Mouse (Mus musculus) intestine, embryonic 14.5 days (tissue): ENCODE measurements at regions not wholly inside any gene's neighbourhood (a gene's known extent, or its start where the extent isn't known, plus 50 kb on each side); places are given as distances from the start of the nearest gene placed in this dataset.
"Not testable (repeated sequence)": the region's sequence is repeated elsewhere in the genome, so short reads cannot be mapped to it uniquely, and the experiment has no call there.

Experiments
- ATAC-seq: fragments of 200-750 bp; cut with Nextera tagmentation; replicated peaks from 2 replicates; pipeline ENCODE4 v1.8.0; 2017; ENCODE audit warnings: low read depth, moderate number of reproducible peaks, moderate TSS enrichment, moderate library complexity; ENCODE audit not compliant: low FRiP score, low TSS enrichment
- DNase-seq: peaks from one replicate; pipeline ENCODE4 v3.0.0-alpha.2; 2018; ENCODE audit warnings: low spot score
- H3K27ac ChIP-seq: fragments of 300-500 bp; sonication (generic); 2 replicates; pipeline ENCODE4 v1.5.1; 2014; ENCODE audit warnings: low read depth, mild to moderate bottlenecking, control low read depth
- H3K27me3 ChIP-seq: fragments of 300-500 bp; sonication (generic); replicated peaks from 2 replicates; pipeline ENCODE4 v1.6.1; 2014; ENCODE audit warnings: low read length, control low read depth; ENCODE audit not compliant: control insufficient read depth, insufficient read depth
- H3K36me3 ChIP-seq: fragments of 300-500 bp; sonication (generic); 2 replicates; pipeline ENCODE4 v1.6.1; 2014; ENCODE audit warnings: low read length, control low read depth; ENCODE audit not compliant: control insufficient read depth, insufficient read depth
- H3K4me1 ChIP-seq: fragments of 300-500 bp; sonication (generic); replicated peaks from 2 replicates; pipeline ENCODE4 v1.6.1; 2014; ENCODE audit warnings: low read length, control low read depth, mixed read lengths; ENCODE audit not compliant: control insufficient read depth, insufficient read depth
- H3K4me2 ChIP-seq: fragments of 300-500 bp; sonication (generic); 2 replicates; pipeline ENCODE4 v1.6.1; 2014; ENCODE audit warnings: low read length
- H3K4me3 ChIP-seq: fragments of 300-500 bp; sonication (generic); 2 replicates; pipeline ENCODE4 v1.5.1; 2014; ENCODE audit warnings: low read depth, low read length, control low read depth, mixed read lengths
- H3K9ac ChIP-seq: fragments of 300-500 bp; sonication (generic); 2 replicates; pipeline ENCODE4 v1.6.1; 2014; ENCODE audit warnings: mild to moderate bottlenecking, low read length
- H3K9me3 ChIP-seq: fragments of 300-500 bp; sonication (generic); 2 replicates; pipeline ENCODE4 v1.6.1; 2016; ENCODE audit warnings: low read length, control low read depth; ENCODE audit not compliant: control insufficient read depth
- WGBS: fragments of 180-500 bp; shearing (Covaris S2); extraction: QIAGEN DNeasy Blood & Tissue Kit; methylation state at CpG from one replicate; pipeline ENCODE4 v1.1.7; 2014; 5-methylcytosine and 5-hydroxymethylcytosine counted together

- Histone ChIP-seq H3K27me3 (no peaks in the 10 kb centered on the region), H3K4me3 (no peak overlapping the region), H3K9me3 (no peaks in the 10 kb centered on the region), H3K4me2 (no peak overlapping the region), H3K36me3 (no peaks in the 10 kb centered on the region), H3K9ac (no peak overlapping the region), H3K27ac (no peak overlapping the region), H3K4me1 (no peaks in the 10 kb centered on the region)
- WGBS: 40% methylated on average over 1 of the region's 1 CpGs
- DNase-seq: no peak
- ATAC-seq: no peak
These were observed 1071.7 kb downstream of the Diaph3 start for GRCm38 (mm10) chr14:86069329-86069728.

- WGBS: 88% methylated on average over 1 of the region's 1 CpGs
- Histone ChIP-seq H3K9me3 (no peaks in the 10 kb centered on the region), H3K4me2 (no peak overlapping the region)
These were observed 1073.3 kb downstream of the Diaph3 start for GRCm38 (mm10) chr14:86067743-86068142.

GRCm38 (mm10) chr14:86063620-86063943, 1077.5 kb downstream of the Diaph3 start:
- H3K36me3 ChIP-seq: no peaks in the 10 kb centered on the region
- no peaks in the 10 kb centered on the region for H3K4me1 ChIP-seq
- H3K9me3 ChIP-seq: no peaks in the 10 kb centered on the region
- no peak overlapping the region for H3K4me3 ChIP-seq
- H3K4me2 ChIP-seq: no peak overlapping the region
- 73% methylated on average over 3 of the region's 3 CpGs for WGBS
- DNase-seq: no peak
- no peaks in the 10 kb centered on the region for H3K27me3 ChIP-seq
- no peak for ATAC-seq
- no peak overlapping the region for H3K9ac ChIP-seq
- no peak overlapping the region for H3K27ac ChIP-seq

More at GRCm38 (mm10) chr14:86067743-86068142, 1073.3 kb downstream of the Diaph3 start:
- no peak overlapping the region for H3K9ac ChIP-seq
- H3K4me1 ChIP-seq: no peaks in the 10 kb centered on the region
- ATAC-seq (no peak), DNase-seq (no peak)
- no peaks in the 10 kb centered on the region for H3K27me3 ChIP-seq
- no peak overlapping the region for H3K4me3 ChIP-seq
- no peak overlapping the region for H3K27ac ChIP-seq
- no peaks in the 10 kb centered on the region for H3K36me3 ChIP-seq

- Histone ChIP-seq H3K36me3 (no peaks in the 10 kb centered on the region), H3K9me3 (no peaks in the 10 kb centered on the region), H3K9ac (no peak overlapping the region), H3K4me1 (no peaks in the 10 kb centered on the region), H3K4me3 (no peak overlapping the region), H3K4me2 (no peak overlapping the region), H3K27me3 (no peaks in the 10 kb centered on the region), H3K27ac (no peak overlapping the region)
- no peak for DNase-seq
- 69% methylated on average over 11 of the region's 11 CpGs for WGBS
- no peak for ATAC-seq
These were observed 1078.0 kb downstream of the Diaph3 start for GRCm38 (mm10) chr14:86062885-86063619.

- no peak for ATAC-seq
- H3K9me3 ChIP-seq: no peaks in the 10 kb centered on the region
- no peak overlapping the region for H3K4me3 ChIP-seq
- no peak overlapping the region for H3K27ac ChIP-seq
- H3K4me2 ChIP-seq: no peak overlapping the region
- 35% methylated on average over 4 of the region's 4 CpGs for WGBS
- no peaks in the 10 kb centered on the region for H3K36me3 ChIP-seq
- H3K9ac ChIP-seq: no peak overlapping the region
- no peak for DNase-seq
- no peaks in the 10 kb centered on the region for H3K27me3 ChIP-seq
- no peaks in the 10 kb centered on the region for H3K4me1 ChIP-seq
These were observed 1084.0 kb downstream of the Diaph3 start for GRCm38 (mm10) chr14:86056991-86057390.

- ATAC-seq (no peak), DNase-seq (no peak)
- Histone ChIP-seq H3K36me3 (no peaks in the 10 kb centered on the region), H3K27me3 (no peaks in the 10 kb centered on the region), H3K4me3 (no peak overlapping the region), H3K9ac (no peak overlapping the region), H3K4me1 (no peaks in the 10 kb centered on the region), H3K9me3 (no peaks in the 10 kb centered on the region), H3K27ac (no peak overlapping the region), H3K4me2 (no peak overlapping the region)
- WGBS: 90% methylated on average over 1 of the region's 1 CpGs
These were observed 1086.4 kb downstream of the Diaph3 start for GRCm38 (mm10) chr14:86054668-86055067.

GRCm38 (mm10) chr14:86029401-86029800, 1111.6 kb downstream of the Diaph3 start:
- no peak overlapping the region for H3K4me2 ChIP-seq
- H3K36me3 ChIP-seq: no peaks in the 10 kb centered on the region
- H3K4me1 ChIP-seq: no peaks in the 10 kb centered on the region
- DNase-seq (no peak), ATAC-seq (no peak)
- H3K27me3 ChIP-seq: no peaks in the 10 kb centered on the region
- H3K9ac ChIP-seq: no peak overlapping the region
- no peak overlapping the region for H3K4me3 ChIP-seq
- no peaks in the 10 kb centered on the region for H3K9me3 ChIP-seq
- H3K27ac ChIP-seq: no peak overlapping the region

- ATAC-seq, H3K4me1 ChIP-seq, H3K36me3 ChIP-seq, H3K27me3 ChIP-seq, H3K4me2 ChIP-seq, H3K9me3 ChIP-seq, H3K9ac ChIP-seq, H3K4me3 ChIP-seq, DNase-seq, H3K27ac ChIP-seq: not testable (repeated sequence)
- 73% methylated on average over 2 of the region's 2 CpGs for WGBS
These were observed 1123.4 kb downstream of the Diaph3 start for GRCm38 (mm10) chr14:86017611-86018010.
